Mouse (Mus musculus) layer of hippocampus, adult 9-11 months (tissue): Measurements from ENCODE around the gene Thtpa.

Source experiments
- DNase-seq: peaks from one replicate; pipeline ENCODE4 v3.0.0; 2022

Gene Thtpa

DNA sequence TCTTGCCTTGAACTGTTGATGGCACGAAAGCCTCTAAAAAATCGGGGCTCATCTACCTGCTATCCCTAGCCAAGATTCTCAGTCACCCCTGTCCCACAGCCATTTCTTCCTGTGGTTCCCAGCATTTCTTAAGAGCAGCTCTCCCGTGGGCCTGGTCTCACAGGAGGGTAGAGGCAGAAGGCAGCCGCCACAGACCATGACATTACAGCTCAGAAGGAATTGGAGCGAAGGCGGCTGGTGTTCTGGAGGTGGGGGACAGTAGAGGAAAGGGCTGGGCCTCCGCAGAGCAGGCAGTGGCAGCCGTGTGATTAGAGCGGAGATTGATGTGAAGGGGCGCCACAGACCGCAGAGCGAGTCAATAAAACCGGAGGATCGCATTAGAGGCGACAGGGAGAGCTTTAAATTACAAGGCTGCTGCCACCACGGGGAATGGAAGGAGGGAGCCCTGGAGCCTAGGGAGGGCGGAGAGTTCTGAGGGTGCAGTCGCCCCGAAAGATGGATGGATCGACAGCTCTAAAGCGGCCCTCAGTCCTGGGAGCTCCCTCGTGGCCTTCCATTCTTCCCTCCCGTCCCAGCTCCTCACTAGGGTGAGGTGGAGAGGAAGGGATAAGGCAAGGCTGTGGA lies 16.1 kb upstream of the Thtpa start:
- DNase-seq, result no peak

DNA sequence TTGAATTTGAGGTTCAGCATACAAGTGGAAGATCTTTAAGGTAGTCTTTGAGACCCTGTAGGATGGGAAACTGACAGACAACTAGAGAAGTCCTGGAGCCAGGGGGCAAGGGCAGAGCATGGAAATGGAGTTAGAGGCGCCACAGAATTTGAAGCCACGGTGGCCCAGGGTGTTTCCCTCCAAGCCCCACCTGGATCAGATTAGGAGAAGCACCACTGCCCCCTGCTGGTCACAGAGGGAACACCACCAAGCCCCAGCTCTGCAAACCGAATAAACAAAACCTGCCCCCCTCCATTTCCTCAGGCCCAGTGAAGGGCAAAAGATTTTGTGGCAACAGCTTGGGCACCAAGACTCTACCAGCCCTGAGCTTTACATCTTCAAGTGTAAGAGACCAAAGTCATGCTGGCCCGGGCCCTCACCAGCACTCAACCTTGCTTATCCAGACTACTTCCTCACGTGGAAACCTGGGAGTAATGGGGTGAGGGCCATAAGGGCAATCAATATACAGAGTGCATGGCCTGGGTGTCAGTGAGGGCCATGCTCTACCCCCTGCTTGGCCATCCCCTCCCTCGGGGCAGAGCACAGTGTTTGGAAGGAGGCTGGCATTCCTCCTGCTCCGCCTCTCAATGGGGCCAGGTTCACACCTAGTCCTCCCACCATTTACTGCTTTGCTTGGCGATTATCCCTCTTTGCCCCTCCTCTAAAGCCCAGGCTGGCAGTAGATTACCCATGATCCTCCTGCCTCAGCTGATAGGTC lies 15.2 kb upstream of the Thtpa start:
- peak; percentile 56 for DNase-seq

DNA sequence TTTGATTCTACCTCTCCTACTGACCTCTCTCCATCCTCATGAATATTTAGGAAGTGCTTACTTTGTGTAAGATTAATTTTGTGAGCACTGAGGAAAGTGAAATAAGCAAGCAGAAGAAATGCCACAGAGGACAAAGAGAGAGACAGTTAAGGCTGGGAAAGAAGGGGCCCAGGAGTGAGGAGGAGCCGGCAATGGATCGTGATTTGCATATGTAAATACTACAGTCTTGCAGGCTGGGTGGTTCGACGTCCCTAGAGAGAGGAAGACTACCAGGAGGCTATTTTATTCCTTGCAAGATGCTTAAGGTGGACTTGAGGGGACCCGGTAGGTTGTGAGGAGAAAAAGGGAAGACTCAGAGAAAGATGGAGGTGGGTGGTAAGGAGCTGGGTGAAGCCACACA lies 13.5 kb upstream of the Thtpa start:
- no peak for DNase-seq

DNA sequence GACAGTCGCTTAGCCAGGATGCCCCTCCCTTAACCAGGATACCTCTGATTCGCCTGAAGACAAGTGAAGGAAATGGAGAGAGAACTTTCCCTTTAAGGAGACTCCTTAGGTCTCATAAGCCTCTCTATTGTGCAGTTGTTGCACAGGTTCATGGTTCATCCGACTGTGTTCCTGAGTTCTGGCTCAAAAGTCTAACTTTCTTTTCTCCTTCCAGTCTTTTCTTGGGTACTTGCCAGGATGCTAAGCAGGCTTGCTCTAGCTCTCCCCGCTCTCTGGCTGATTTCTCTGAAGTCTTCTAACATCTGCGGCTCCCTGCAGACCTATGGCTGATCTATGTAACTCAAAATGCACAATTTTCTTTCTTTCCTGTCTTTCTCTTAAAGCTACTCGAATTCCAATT lies 11.1 kb upstream of the Thtpa start:
- no peak for DNase-seq

DNA sequence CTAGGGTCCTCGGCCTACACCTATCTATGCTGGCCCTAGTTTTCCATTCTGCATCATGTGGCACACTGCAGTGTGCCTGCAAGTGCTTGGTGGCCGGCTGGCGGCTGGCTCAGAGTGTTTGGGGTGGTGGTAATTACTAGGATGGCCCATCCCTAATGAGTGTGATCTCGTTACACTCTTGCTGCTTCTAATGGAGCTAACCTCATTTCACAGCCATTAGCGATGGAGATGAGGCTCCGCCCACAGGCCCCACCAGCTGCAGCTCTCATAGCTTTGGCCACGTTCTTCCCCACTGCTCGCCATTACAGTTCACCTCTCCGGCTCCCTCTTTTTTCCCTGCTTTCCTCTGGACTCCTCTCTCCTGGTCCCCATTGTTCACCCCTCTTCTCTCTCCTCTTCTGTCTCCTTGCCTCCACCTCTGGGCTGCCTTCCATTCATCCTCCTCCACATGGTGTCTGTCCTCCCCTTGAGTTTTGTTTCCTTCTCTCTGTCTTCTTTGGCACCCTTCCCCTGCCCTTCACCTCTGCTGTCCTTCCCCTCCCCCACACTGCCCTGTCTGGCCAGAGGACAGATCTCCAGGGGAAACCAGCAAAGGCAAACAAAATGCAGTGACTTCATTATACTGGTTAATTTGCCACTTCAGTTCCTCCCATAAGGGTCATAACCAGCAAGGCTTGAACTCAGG lies 9.1 kb upstream of the Thtpa start:
- no peak for DNase-seq

DNA sequence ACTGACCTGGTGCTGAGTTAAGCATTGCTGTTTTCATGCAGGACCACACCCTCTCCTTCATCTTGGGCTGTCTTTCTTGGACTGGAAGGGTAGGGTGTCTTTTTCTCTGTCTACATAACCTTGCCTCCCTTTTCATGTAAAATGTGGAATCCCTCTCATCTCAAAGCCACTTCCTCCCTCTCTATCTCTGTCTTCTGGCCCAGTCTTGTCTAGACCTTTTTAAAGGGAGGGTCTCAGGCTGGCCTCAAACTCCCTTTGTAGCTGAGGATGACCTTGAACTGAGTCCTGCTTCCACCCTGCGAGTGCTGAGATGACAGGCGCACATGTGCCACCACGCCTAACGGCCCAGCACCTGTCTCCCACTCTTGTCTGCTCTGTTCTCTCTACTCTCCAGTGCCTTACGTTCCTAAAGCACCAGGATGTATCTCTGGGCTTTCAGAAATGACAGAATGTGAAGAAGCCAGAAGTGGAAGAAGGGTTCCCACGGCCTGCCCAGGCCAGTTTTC lies 8.5 kb upstream of the Thtpa start:
- DNase-seq, result no peak

DNA sequence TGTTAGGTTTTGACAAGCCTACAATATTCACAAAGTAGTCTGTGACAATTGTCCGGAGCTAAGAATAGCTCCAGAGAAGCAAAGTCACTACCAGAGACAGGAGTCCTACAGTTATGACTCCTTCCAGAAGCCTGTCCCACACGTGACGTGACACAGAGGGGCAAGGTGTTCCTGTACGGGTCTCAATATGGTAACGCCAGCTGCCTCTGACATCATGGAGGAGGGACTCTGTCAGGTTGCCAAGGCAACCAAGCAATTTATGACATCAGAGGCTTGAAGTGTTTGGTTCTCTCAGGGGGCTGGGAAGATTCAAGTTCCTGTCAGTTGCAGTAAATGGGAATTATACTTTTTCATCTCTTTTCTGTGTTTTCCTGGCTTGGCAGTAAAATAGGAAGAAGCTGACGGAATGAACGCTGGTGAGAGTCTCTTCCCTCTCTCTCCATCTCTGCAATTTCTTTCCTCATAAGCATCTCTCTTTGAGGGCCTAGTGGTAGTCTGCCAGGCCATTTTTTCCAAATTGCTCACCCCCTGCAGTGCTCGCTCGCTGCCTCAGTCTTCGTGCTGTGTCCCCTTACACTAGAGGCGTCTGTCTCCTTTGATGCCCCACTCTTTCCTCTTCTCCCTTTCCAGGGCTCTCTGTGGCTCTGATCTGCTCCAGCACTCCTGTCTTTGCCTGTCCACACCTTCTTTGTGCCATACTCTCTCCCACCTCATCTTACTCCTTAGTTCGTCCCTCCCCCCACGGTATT lies 5.2 kb upstream of the Thtpa start:
- peak; percentile 77 for DNase-seq

DNA sequence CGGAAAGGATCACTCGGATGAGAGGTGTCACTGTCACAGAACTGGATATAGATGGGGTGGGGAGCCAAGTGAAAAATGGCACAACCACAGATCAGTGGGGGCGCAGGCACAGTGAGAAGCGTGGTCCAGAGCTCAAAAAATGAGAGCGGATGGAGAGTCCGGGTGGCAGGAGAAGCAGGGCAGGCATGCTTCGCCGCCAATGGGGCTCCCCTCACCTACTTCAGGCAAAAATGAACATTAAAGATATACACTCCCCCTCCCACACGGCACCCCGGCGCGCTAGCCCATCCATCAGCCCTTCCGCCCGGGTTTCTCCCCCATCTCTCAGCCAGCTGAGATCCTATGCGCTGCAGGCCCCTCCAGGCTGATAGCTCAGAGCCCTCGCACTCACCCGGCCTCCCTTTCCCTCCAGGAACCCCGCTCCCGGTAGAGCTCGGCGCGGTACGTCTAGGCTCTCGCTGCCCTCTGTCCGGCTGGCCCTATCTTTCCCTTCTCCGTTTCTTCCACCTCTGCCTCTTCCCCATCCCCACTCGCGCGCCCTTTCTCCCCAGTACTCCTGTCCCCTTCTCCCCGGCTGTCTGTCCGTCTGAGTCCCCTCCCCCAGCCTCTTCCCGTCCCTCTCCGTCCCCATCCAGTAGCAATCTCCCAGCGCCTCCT lies 3.2 kb upstream of the Thtpa start:
- DNase-seq, result no peak

DNA sequence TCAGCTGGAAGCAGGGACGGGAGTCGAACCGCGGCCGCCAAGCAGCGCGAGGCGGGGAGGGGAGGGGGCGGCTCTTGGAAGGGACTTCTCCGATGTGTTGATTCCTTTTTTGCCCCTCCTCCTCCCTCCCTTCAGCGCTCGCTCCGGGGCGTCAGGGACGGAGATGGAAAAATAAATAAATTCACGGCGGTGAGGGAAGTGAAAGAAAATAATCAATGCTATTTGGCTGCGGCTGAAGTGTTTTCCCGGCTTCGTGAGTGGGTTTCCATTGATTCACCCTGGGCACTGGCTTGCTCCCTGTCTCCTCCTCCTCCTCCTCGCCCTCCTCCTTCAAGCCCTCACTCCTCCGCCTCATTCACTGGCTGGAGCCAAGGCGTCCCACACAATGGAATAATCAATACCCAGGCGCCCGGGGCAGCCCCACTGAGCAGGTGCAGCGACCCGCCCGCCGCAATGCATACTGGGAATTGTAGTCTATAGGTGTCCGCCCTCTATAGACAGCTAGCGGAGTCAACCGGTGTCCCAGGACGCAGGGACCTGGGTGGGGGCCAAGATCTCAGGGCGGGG lies 2.5 kb upstream of the Thtpa start, which contains the start of gene Zfhx2:
Gene Zfhx2 (minus strand): TSS at position 314 of the 567 bp plus-strand sequence.
- DNase-seq, result peak; percentile 97

DNA sequence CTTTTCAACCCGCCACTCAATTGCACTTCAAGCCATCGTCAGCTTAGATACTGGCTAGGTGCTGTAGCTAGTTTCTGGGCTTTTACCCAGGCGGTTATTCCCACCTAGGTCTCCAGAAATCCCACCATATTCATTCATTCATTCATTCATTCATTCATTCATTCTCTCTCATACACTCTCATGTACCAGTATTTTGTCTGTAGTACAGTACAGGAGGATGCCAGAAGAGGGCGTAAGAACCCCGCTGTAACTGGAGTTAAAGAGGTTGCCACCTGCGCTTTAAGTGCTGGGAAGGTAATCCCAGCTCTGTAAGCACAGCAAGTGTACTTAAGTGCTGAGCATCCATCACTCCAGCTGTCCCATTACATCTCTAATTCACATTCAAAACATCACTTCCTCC lies 657 bp upstream of the Thtpa start:
- DNase-seq, result no peak

DNA sequence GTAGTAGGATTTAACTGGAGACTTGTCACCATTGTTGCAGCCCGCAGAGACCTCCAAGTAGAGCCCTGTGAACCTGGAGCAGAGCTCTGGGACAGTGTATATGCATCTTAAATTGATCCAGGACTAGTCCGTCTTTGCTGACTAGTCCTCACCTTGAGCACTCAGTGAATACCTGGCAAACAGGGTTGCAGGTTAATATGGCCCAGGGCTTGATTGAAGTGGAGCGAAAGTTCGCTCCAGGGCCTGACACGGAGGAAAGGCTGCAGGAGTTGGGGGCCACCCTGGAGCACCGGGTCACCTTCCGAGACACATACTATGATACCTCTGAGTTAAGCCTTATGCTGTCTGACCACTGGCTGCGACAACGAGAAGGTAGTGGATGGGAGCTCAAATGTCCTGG lies 679 bp downstream of the Thtpa start:
- no peak for DNase-seq

DNA sequence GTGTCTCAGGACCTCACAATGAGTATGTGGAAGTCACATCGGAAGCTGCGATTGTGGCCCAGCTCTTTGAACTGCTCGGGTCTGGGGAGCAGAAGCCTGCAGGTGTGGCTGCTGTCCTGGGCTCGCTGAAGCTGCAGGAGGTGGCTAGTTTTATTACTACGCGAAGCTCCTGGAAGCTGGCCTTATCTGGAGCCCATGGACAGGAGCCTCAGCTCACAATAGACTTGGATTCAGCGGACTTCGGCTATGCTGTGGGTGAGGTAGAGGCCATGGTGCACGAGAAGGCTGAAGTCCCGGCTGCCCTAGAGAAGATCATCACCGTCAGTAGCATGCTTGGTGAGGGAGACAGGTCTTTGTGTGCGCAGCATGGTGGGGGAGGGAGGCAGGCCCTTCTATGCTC lies 1.1 kb downstream of the Thtpa start:
- no peak for DNase-seq

DNA sequence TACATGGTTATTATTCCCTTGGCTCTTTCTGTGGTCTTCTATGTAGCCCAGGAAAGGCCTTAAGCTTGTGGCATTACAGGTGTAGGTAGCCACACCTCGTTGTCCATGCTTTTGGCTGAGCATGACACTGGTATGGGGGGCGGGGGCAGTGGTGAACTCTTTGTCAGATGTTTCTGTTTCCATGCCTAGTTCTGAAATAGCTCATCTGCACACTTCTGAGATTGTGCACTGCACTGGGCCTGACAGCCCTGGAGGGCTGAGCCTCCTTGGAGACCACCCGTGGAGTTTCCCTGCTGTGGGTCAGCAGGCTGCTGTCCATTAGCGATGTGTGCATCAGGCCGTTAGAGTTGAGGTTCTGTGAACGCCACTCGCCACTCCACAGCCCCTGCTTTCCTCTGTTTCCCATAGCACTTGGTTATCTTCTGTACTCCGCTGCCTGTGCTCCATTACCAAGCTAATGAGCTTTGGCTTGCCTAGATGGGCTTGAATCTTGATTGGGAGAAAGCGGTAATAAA lies 2.0 kb downstream of the Thtpa start:
- no peak for DNase-seq

DNA sequence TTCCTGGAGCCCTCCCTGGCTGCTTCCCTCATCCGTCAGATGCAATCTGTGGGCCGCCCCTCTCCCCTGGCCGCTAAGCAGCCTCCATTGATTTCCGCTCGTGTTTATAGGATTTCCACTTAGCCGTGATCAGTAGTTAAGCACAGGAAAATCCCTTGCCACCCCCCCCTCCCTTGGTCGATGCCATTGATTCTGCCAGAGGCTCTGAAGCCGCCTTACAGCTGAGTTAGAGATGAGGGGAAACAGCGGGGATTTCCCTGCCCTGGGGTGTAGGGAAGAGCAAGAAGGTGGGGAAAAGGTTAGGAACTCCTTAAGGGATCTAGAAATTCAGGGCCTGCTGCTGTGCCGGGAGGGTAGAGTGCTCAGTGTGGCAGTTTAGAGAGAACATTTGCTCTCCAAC lies 3.1 kb downstream of the Thtpa start:
- DNase-seq, result no peak

DNA sequence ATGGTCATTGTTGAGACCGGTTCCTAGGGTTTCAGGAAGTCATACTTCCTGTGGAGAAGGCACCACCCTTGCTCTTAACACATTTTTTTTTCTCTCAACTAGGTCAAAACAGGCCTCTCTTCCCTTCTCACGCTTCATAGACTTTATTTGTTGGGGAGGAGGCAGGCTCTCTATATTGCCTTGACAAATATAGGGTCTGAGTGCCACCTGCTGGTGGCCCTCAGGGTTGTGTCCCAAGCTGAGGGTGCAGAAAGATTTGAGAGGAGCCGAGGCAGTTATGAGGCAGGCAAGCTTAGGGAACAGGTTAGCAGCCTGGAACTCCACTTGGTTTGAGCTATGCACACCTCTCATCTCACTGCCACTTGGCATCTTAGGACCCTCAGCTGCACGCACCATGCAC lies 3.5 kb downstream of the Thtpa start:
- no peak for DNase-seq

DNA sequence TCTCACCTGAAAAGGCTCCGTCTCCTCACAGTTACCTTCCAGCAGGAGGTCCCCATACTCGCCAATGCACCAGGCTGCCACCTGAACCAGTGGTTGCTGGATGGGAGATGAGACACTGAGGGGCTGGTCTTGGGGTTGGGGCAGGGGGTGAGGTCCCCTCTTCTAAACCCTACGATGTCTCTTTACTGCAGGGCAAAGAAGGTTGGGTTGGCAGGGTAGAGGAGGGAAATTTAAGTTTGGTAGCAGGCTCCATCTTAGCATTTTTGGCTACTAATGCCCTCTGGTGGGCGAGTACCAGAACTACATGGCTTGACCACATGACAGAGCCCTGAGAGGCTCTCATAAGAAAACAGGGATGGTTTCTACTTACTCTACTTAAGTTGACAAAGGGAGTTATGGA lies 7.0 kb downstream of the Thtpa start:
- DNase-seq, result peak; percentile 62

DNA sequence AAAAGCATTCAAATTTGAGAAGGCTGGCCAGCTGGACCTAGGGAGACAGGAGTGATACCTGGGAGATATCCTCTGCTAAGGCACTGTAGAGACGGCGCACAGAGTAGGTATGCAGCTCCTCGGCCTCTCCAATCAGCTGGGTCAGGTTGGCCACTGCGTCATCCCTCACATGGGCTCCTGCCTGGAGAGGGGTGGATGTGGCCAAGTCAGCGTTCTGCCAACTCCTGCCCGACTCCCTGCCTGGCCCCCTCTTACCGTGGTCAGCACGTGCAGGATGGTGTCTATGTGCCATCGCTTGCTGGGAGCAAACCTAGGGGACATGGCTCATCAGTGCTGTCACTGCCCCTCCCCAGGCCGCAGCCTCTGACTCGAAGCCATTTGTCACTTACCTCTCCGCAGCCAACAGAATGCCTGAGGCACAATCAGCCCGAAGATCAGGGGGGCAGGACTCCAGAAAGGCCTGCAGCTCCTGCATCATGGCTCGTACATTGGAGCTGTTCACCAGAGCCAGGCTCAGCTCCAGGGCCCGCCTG lies 7.7 kb downstream of the Thtpa start:
- DNase-seq, result no peak

DNA sequence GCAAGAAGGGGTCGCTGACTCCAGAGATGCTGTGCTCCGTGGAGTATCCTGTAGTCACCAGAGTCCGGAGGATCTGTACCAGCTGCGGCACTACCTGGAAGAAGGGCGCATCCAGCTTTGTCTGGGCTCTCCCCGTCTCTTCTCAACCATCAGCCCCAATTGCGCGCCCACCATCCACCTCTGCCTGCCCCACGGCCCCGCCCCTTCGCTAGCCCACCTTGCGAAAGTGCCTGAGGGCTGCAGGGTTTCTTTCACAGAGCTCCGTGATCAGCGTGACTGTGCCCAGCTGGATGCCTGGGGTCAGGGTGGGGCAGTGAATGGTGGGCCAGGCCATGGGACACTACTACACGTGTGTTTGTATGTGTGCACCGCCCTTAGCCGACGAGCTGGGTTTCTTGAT lies 9.8 kb downstream of the Thtpa start:
- no peak for DNase-seq

DNA sequence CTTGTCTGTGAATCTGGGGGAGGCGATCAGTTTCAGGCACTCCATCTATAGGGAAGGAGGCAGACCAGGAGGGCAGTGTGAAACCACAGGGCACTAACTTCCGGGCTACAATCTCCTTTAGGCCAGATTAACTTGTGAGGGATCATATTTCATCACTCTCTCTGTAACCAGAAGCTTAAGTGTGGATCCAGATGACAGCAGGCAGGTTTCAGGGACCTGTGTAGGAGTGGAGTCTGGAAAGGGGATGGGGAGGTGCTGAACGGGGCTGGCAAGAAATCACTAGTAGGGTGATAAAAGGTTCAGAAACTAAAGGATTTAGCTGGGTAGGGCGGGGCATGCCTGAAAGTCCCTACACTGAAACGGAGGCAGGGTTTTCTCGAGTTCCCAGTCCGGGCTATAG lies 10.8 kb downstream of the Thtpa start:
- DNase-seq, result no peak

DNA sequence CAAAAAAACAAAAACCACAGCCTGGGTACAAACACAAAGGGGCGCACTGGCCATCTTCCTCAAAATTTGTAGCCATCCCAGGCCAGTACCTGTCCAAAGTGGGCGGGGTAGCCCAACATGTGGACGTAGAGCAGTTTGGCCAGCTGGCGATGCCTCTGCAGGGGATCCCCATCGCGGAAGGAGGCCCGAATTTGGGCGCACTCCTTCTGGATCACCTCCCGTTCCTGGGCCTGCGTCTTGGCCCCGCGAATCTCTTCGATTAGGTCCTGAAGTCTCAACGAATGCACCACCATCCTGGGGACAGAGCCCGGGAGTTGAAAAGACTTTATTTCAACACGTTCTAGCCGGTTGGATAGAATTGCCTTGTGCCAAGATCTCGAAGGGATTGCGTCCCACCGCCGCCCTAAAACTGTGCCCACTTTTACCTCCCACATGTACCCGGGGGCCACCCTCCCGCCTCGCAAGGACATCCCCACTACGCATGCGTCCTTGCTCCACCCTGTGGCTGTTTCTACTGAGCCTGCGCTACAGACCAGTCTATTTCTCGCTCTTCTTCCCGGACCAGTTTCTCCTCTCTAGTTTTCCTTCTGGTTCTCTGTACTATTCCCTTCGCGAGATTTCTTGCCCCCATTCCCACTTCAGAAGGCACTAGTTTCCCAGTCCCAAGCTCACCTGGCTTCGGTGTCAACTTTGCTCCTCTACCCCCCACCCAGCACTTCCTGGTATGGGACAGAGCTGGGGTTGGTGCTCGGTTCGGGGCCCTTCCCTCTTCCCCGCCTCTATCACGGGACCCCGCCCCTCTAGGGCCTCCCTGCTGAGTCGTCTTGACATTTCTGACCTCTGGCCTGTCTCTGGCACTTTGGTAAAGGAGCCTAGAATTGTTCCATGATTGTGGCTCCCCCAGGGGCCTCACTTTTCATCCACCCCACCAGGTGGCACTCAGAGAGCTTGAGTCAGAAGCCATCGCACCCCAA lies 11.5 kb downstream of the Thtpa start, which contains the start of gene Ap1g2:
Gene Ap1g2 (minus strand): TSS at position 758 of the 974 bp plus-strand sequence.
- DNase-seq, result peak; percentile 90
